Mouse (Mus musculus) G1E (cell line): Measurements from ENCODE around the gene 1700093K21Rik. TPM values are rescaled to one million over a fixed set of nuclear protein-coding genes. Genes with fewer than 3 reads are reported as not detected.

Source experiments
- ATAC-seq: 2 replicates; pipeline ENCODE4 v1.8.0; 2016; ENCODE audit warnings: mild to moderate bottlenecking; ENCODE audit not compliant: insufficient number of reproducible peaks, poor library complexity, low FRiP score, severe bottlenecking; ENCODE audit errors: extremely low read depth
- DNase-seq: peaks from one replicate; pipeline ENCODE4 v3.0.0; 2012; ENCODE audit warnings: low spot score
- H3K27me3 ChIP-seq: 2 replicates; pipeline ENCODE4 v1.6.1; 2012; ENCODE audit warnings: mild to moderate bottlenecking, low read length, inconsistent platforms; ENCODE audit not compliant: insufficient read depth
- H3K36me3 ChIP-seq: replicated peaks from 2 replicates; pipeline ENCODE3; 2012; ENCODE audit warnings: mild to moderate bottlenecking, inconsistent platforms
- H3K4me1 ChIP-seq: 2 replicates; pipeline ENCODE4 v1.6.1; 2012; ENCODE audit warnings: low read depth, low read length, inconsistent platforms, mixed read lengths; ENCODE audit not compliant: insufficient read depth
- H3K4me3 ChIP-seq: 2 replicates; pipeline ENCODE4 v1.5.1; 2012; ENCODE audit warnings: low read depth, mild to moderate bottlenecking, inconsistent platforms, low read length, moderate library complexity, mixed read lengths
- H3K9me3 ChIP-seq: replicated peaks from 2 replicates; pipeline ENCODE4 v1.6.1; 2012; ENCODE audit warnings: inconsistent platforms
- CTCF ChIP-seq: IDR thresholded peaks from 2 replicates; pipeline ENCODE4 v1.5.1; 2012; ENCODE audit warnings: low read depth, low read length, inconsistent platforms, mixed read lengths
- GATA1 ChIP-seq: IDR thresholded peaks from 2 replicates; pipeline ENCODE4 v1.6.1; 2012; ENCODE audit warnings: borderline replicate concordance, low read length, inconsistent platforms, mixed read lengths
- GATA2 ChIP-seq: IDR thresholded peaks from 2 replicates; pipeline ENCODE4 v1.6.1; 2012; ENCODE audit warnings: low read depth, low read length, inconsistent platforms, borderline replicate concordance
- POLR2AphosphoS5 ChIP-seq: IDR thresholded peaks from 2 replicates; pipeline ENCODE4 v1.6.1; 2012; ENCODE audit warnings: low read depth, low read length, inconsistent platforms; ENCODE audit not compliant: insufficient replicate concordance
- TAL1 ChIP-seq: conservative IDR thresholded peaks from 2 replicates; pipeline ENCODE4 v1.6.1; 2012; ENCODE audit warnings: low read depth, low read length, inconsistent platforms, mixed read lengths
- polyA plus RNA-seq: library from polyadenylated mRNA; stranded (reverse); fragments of >175 nt; gene quantifications from 2 replicates; pipeline ENCODE4 v1.2.3, GENCODE M21; 2012
- total RNA-seq, 2 experiments: library from RNA; stranded (forward) in 1 of 2; stranded (reverse) in 1 of 2; fragments of 200-1000 nt in 1 of 2; fragments of >200 nt in 1 of 2; fragmentation: Nextera tagmentation in 1 of 2; gene quantifications; 2 replicates each; pipeline ENCODE4 v1.2.3; 2014 to 2017

The 1700093K21Rik gene
- total and polyA plus RNA-seq, 3 experiments, result not detected

DNA sequence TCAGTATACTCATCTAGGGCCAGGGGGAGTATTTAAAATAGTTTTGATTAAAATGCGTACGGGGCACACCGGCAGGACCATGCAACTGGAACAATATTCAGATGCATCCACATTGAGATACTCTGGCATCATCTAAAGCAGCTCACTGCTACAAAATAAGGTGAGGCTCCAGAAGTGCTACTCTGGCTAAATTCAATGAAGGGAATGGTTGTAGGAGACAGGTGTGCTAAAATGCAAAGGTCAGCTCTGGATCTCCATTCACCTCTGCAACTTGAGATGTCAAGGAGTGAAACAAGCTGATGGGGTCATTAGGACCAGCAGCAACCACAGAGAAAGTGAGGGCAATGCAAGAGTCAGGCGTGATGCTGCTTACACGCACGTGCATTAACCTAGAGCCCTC lies 25.7 kb downstream of the 1700093K21Rik start:
- no peak for ATAC-seq
- Histone ChIP-seq H3K4me1 (peaks cover 38% of the 10 kb centered on the region), H3K36me3 (peaks cover 65% of the 10 kb centered on the region), H3K9me3 (no peaks in the 10 kb centered on the region), H3K4me3 (no peak overlapping the region), H3K27me3 (0 out of 2 replicates have a peak, but pooled peaks cover 3% of the 10 kb centered on the region)
- no peak for DNase-seq
- TF ChIP-seq TAL1 (no peak), POLR2AphosphoS5 (no peak)

DNA sequence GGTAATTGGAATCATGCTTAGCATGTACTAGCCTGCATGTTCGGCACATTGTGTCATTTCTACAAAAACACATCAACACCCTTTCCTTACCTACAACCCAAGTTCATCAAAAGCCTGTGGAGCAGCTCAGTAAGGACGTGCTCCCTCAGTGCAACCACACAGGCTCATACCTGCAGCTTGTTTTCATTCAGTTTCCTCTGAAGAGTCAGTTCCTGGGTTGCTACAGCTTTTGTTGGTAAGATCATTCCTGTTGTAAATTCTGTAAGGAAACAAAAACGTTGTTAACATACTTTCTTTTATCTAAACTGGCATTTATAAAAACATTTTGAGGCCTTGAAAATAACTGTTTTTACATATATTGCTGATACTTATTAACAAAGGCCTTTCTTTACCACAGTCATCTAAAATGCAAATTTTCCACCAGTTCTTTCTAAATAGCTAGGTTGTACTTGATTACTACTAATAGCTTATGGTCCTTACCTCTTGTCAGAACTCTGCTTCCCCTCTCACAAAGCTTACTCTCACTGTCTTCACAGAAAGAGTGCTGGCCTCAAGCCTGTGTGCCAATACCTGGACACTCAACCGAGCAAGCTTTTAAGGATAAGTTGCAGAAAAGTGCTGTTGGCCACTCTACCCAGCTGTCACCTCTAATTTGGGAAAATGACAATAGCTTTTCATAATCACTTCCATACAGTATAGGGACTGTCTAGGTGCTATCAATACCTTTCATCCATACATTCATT lies 28.7 kb downstream of the 1700093K21Rik start:
- no peaks in the 10 kb centered on the region for H3K9me3 ChIP-seq
- H3K4me3 ChIP-seq, result no peak overlapping the region
- ATAC-seq, result no peak
- TF ChIP-seq POLR2AphosphoS5, result no peak
- no peak for TF ChIP-seq GATA2
- no peak for TF ChIP-seq TAL1
- no peak for TF ChIP-seq GATA1
- no peak for TF ChIP-seq CTCF
- no peaks in the 10 kb centered on the region for H3K27me3 ChIP-seq
- peaks cover 31% of the 10 kb centered on the region for H3K4me1 ChIP-seq
- peaks cover 95% of the 10 kb centered on the region for H3K36me3 ChIP-seq
- DNase-seq, result no peak

DNA sequence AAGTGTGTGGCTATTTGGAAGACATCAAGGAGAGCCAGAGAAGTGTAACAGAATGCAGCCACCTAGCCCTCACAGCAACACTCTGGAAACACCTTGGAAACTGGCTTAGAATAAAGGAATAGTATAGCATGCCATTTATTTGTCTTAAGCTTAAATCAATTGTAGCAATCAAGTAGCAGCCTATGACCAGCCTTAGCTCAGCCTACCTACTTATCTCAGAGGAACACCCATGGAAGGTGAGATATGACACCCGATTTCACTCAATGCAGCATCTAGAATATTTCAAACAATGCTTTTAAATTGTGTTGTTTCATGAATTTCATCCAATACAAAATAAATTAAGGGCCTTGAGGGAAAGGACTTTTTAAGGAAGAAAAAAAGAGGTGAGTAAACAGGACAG lies 31.0 kb downstream of the 1700093K21Rik start:
- Histone ChIP-seq H3K36me3 (peaks cover 93% of the 10 kb centered on the region), H3K4me3 (no peak overlapping the region), H3K9me3 (no peaks in the 10 kb centered on the region), H3K27me3 (no peaks in the 10 kb centered on the region), H3K4me1 (peaks cover 11% of the 10 kb centered on the region; the same call in 1 of the 2 replicates)
- ATAC-seq (no peak), DNase-seq (no peak)
- TF ChIP-seq GATA1, result no peak
- TF ChIP-seq CTCF, result no peak
- no peak for TF ChIP-seq POLR2AphosphoS5
- TF ChIP-seq GATA2, result no peak
- no peak for TF ChIP-seq TAL1

Other genes with a start within 250 kb of the 1700093K21Rik start
- 148 and 165 TPM in 2 replicates for gene Usp34, start 214.3 kb downstream of the 1700093K21Rik start, total RNA-seq (2014; fragmentation: Nextera tagmentation)
- 52.0 and 54.8 TPM in 2 replicates for gene Usp34, start 214.3 kb downstream of the 1700093K21Rik start, total RNA-seq (2017)
- 1.3 and 2.5 TPM in 2 replicates for gene Usp34, start 214.3 kb downstream of the 1700093K21Rik start, polyA plus RNA-seq
- 36.6 and 37.0 TPM in 2 replicates for gene Ahsa2, start 23.1 kb downstream of the 1700093K21Rik start, total RNA-seq (2014; fragmentation: Nextera tagmentation)
- 36.0 and 42.4 TPM in 2 replicates for gene Ahsa2, start 23.1 kb downstream of the 1700093K21Rik start, total RNA-seq (2017)
- 13.2 and 14.0 TPM in 2 replicates for gene Ahsa2, start 23.1 kb downstream of the 1700093K21Rik start, polyA plus RNA-seq
- 42.1 and 50.9 TPM in 2 replicates for gene 0610010F05Rik, start 112.5 kb upstream of the 1700093K21Rik start, total RNA-seq (2014; fragmentation: Nextera tagmentation)
- 36.5 and 43.9 TPM in 2 replicates for gene 0610010F05Rik, start 112.5 kb upstream of the 1700093K21Rik start, total RNA-seq (2017)
- 3.3 and 5.5 TPM in 2 replicates for gene 0610010F05Rik, start 112.5 kb upstream of the 1700093K21Rik start, polyA plus RNA-seq
- 50.6 and 54.6 TPM in 2 replicates for gene Pus10, start 144.5 kb upstream of the 1700093K21Rik start, total RNA-seq (2014; fragmentation: Nextera tagmentation)
- 38.7 and 50.9 TPM in 2 replicates for gene Pus10, start 144.5 kb upstream of the 1700093K21Rik start, total RNA-seq (2017)
- gene Pus10, start 144.5 kb upstream of the 1700093K21Rik start, polyA plus RNA-seq, result 4.2 and 7.0 TPM in 2 replicates
- 26.7 and 35.2 TPM in 2 replicates for gene Pex13, start 144.8 kb upstream of the 1700093K21Rik start, total RNA-seq (2014; fragmentation: Nextera tagmentation)
- gene Pex13, start 144.8 kb upstream of the 1700093K21Rik start, total RNA-seq (2017), result 16.4 and 18.1 TPM in 2 replicates
- 16.3 and 16.7 TPM in 2 replicates for gene Pex13, start 144.8 kb upstream of the 1700093K21Rik start, polyA plus RNA-seq
- gene Rel, start 249.8 kb upstream of the 1700093K21Rik start, total RNA-seq (2014; fragmentation: Nextera tagmentation), result 18.0 and 20.5 TPM in 2 replicates
- 5.8 and 7.4 TPM in 2 replicates for gene Rel, start 249.8 kb upstream of the 1700093K21Rik start, total RNA-seq (2017)
- 0.52 and 0.60 TPM in 2 replicates for gene Rel, start 249.8 kb upstream of the 1700093K21Rik start, polyA plus RNA-seq